Mouse (Mus musculus): ENCODE data around the gene Tpm3. TPM values are rescaled to one million over a fixed set of nuclear protein-coding genes. Genes with fewer than 3 reads are reported as not detected.

Gene Tpm3
- 100 to 1,000 TPM; 259 to 260 TPM for total RNA-seq (2021)

- intact Hi-C loops (cut with DNase I), result no loop called here
- no peak for DNase-seq (ENCODE audit: extremely low spot score in 1 of 2, low spot score in 2 of 2)
Measured at GRCm38 (mm10) chr3:90072294-90072693, at the start of gene Tpm3. Gene Tpm3 (plus strand): TSS chr3:90072649.

GRCm38 (mm10) chr3:90034653-90035052 is 37.8 kb upstream of the Tpm3 start:
- DNase-seq (ENCODE audit: extremely low spot score in 1 of 2, low spot score in 2 of 2), result no peak
- intact Hi-C loops (cut with DNase I), result no loop called here

- intact Hi-C loops (cut with DNase I), result no loop called here
- DNase-seq (ENCODE audit: extremely low spot score in 1 of 2, low spot score in 2 of 2), result no peak
Measured at GRCm38 (mm10) chr3:90036263-90036662, 36.2 kb upstream of the Tpm3 start.

- intact Hi-C loops (cut with DNase I), result no loop called here
- DNase-seq (ENCODE audit: extremely low spot score in 1 of 2, low spot score in 2 of 2), result no peak
Measured at GRCm38 (mm10) chr3:90049691-90050090, 22.8 kb upstream of the Tpm3 start.

- intact Hi-C loops (cut with DNase I), result no loop called here
- DNase-seq (ENCODE audit: extremely low spot score in 1 of 2, low spot score in 2 of 2), result peak; percentile 21 to 79
Measured at GRCm38 (mm10) chr3:90051441-90052350, 20.8 kb upstream of the Tpm3 start, which contains the start of gene 4933434E20Rik. Gene 4933434E20Rik (plus strand): TSS chr3:90051636.

GRCm38 (mm10) chr3:90052351-90053241 is 19.9 kb upstream of the Tpm3 start, which contains the start of gene Ubap2l:
Gene Ubap2l (minus strand): TSS chr3:90052628.
- intact Hi-C loops (cut with DNase I), result no loop called here
- peak; percentile 89 to 98 for DNase-seq (ENCODE audit: extremely low spot score in 1 of 2, low spot score in 2 of 2)

- no peak for DNase-seq (ENCODE audit: extremely low spot score in 1 of 2, low spot score in 2 of 2)
- intact Hi-C loops (cut with DNase I), result no loop called here
Measured at GRCm38 (mm10) chr3:90061549-90061948, 10.9 kb upstream of the Tpm3 start.

GRCm38 (mm10) chr3:90062539-90062938 is 9.9 kb upstream of the Tpm3 start:
- intact Hi-C loops (cut with DNase I), result loop anchor here (1.0 kb wide), 1 partner anchor 30 kb away; no protein-coding TSS in a partner anchor

GRCm38 (mm10) chr3:90064383-90064782 is 8.1 kb upstream of the Tpm3 start:
- intact Hi-C loops (cut with DNase I), result no loop called here
- DNase-seq (ENCODE audit: extremely low spot score in 1 of 2, low spot score in 2 of 2), result no peak

More at GRCm38 (mm10) chr3:90062539-90062938, 9.9 kb upstream of the Tpm3 start:
- DNase-seq (ENCODE audit: extremely low spot score in 1 of 2, low spot score in 2 of 2), result no peak

GRCm38 (mm10) chr3:90065553-90065952 is 6.9 kb upstream of the Tpm3 start:
- peak in 1 of 2 experiments; percentile 28 for DNase-seq (ENCODE audit: extremely low spot score in 1 of 2, low spot score in 2 of 2)
- intact Hi-C loops (cut with DNase I), result no loop called here

GRCm38 (mm10) chr3:90067851-90068250 is 4.6 kb upstream of the Tpm3 start:
- intact Hi-C loops (cut with DNase I), result no loop called here
- DNase-seq (ENCODE audit: extremely low spot score in 1 of 2, low spot score in 2 of 2), result no peak

- intact Hi-C loops (cut with DNase I), result no loop called here
- DNase-seq (ENCODE audit: extremely low spot score in 1 of 2, low spot score in 2 of 2), result no peak
Measured at GRCm38 (mm10) chr3:90069688-90070087, 2.8 kb upstream of the Tpm3 start.

- peak; percentile 74 to 80 for DNase-seq (ENCODE audit: extremely low spot score in 1 of 2, low spot score in 2 of 2)
- intact Hi-C loops (cut with DNase I), result loop anchor here (5.0 kb wide), 1 partner anchor 115 kb away; the partner anchor contains the start of gene Atp8b2
Measured at GRCm38 (mm10) chr3:90076921-90077716, 4.7 kb downstream of the Tpm3 start.

GRCm38 (mm10) chr3:90078224-90078623 is 5.8 kb downstream of the Tpm3 start:
- no peak for DNase-seq (ENCODE audit: extremely low spot score in 1 of 2, low spot score in 2 of 2)
- intact Hi-C loops (cut with DNase I), result loop anchor here (5.0 kb wide), 1 partner anchor 116 kb away; the partner anchor contains the start of gene Atp8b2

- intact Hi-C loops (cut with DNase I), result loop anchor here (5.0 kb wide), 1 partner anchor 117 kb away; the partner anchor contains the start of gene Atp8b2
- peak; percentile 89 to 97 for DNase-seq (ENCODE audit: extremely low spot score in 1 of 2, low spot score in 2 of 2)
Measured at GRCm38 (mm10) chr3:90079133-90079762, 6.8 kb downstream of the Tpm3 start.

- intact Hi-C loops (cut with DNase I), result loop anchor here (5.0 kb wide), 1 partner anchor 118 kb away; the partner anchor contains the start of gene Atp8b2
Measured at GRCm38 (mm10) chr3:90079763-90080497, 7.5 kb downstream of the Tpm3 start.

GRCm38 (mm10) chr3:90080498-90080863 is 8.0 kb downstream of the Tpm3 start:
- DNase-seq (ENCODE audit: extremely low spot score in 1 of 2, low spot score in 2 of 2), result no peak
- intact Hi-C loops (cut with DNase I), result no loop called here

More at GRCm38 (mm10) chr3:90079763-90080497, 7.5 kb downstream of the Tpm3 start:
- peak; percentile 52 to 85 for DNase-seq (ENCODE audit: extremely low spot score in 1 of 2, low spot score in 2 of 2)
